Comparison of ENCODE assay signal across 8 mouse cellular contexts in the genomic region with DNA sequence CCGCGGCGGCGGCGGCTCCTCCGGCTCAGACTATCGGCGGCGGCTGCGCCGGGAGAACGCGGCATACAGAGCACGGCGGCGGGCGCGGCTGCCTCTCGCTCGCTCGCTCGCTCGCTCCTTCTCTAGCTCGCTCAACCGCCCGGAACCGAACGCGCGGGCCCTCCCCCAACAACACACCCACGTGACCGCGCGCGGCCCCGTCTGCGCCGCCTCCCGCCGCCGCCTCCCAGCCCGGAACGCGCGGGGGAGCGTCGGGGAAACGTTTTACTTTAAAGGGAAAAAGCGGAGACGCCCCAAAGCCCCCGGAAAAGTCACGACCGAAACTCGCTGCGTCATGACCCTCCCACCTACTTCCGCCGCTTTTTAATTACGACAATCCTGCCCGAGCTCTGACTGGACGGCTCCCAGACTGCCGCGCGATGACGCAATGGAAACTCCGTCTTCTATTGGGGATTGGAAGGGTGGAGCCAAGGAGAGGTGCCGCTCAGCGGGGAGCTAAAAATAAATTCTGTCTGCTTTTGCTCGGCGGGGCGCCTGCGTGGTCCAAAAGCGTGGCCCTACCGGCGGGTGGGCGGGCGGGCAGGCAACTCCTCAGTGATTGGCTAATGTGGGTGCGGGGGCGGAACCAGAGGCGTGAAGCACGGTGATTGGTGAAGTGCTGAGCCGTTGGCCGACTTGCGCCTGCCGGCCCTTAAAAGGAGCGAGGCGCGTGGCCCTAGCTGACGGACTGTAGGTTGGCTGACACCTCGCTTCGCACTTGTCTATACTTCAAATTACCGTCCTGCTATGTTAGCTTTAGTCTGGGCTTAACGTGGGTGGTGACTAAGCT. TPM values are rescaled to one million over a fixed set of nuclear protein-coding genes. Genes with fewer than 3 reads are reported as not detected.
DNase-seq lines count a peak whose midpoint lies in the region; ATAC-seq lines count a peak whose summit lies in the region.

TSS of gene Rheb (minus strand) at position 351 of the 829 bp plus-strand sequence.

- ATAC-seq in megakaryocyte progenitor cell, adult 5-6 weeks (replicated peaks; ENCODE audit: poor library complexity), result peak; percentile 88

- DNase-seq in adipocyte (ENCODE audit: low spot score), result peak; percentile 100
- DNase-seq in embryo, embryonic 10 days (ENCODE audit: low spot score), result peak; percentile 100
- DNase-seq in gastrocnemius, postnatal 10 days, result peak; percentile 97
- peak; percentile 100 for DNase-seq in induced T-regulatory cell, adult 2 months (ENCODE audit: low read depth)
- DNase-seq in left cerebral cortex, adult 9 months (ENCODE audit: low spot score in 2 of 2), result peak; percentile 99 to 100
- peak; percentile 99 for DNase-seq in right cerebral cortex, postnatal 14 days
- DNase-seq in urinary bladder, postnatal 36 days (ENCODE audit: low spot score in 2 of 2), result peak; percentile 96 to 99

RNA-seq across cellular contexts. Expression of gene Rheb, which starts in this region (rescaled TPM):
- 10 to 100 TPM; 62.2 to 62.8 TPM for total RNA-seq in gastrocnemius, postnatal 10 days (2021)
- 102 and 112 TPM in 2 replicates for total RNA-seq in megakaryocyte progenitor cell, adult 5-6 weeks (2015)
- 45.9 and 46.0 TPM in 2 replicates for total RNA-seq in megakaryocyte progenitor cell, adult 5-6 weeks (2017)

Comparison
In these comparisons a context has a peak if more than half of its experiments do, and no peak if none do; other contexts are left out.
1. Peak in every context shown above with its lines: DNase-seq and ATAC-seq.